8 mouse cellular contexts compared by ENCODE assay signal in genomic region chr2:30657674-30658479, GRCm38 (mm10).
DNase-seq lines count a peak whose midpoint lies in the region; ATAC-seq and TF ChIP-seq lines count a peak whose summit lies in the region.

No protein-coding gene starts in this region.

- H3K4me2 ChIP-seq in embryonic facial prominence, embryonic 14.5 days (ENCODE audit: low read depth, low read length): peak overlapping the region; percentile 94
- peak overlapping the region; percentile 75 for H3K4me2 ChIP-seq in limb, embryonic 12.5 days
- peak overlapping the region; percentile 52 for H3K4me2 ChIP-seq in midbrain, postnatal 0 days (ENCODE audit: low read depth, low read length, poor library complexity, severe bottlenecking)

- intact Hi-C loops in left cerebral cortex, postnatal 4 days (cut with DNase I): no loop called here

- no peak for TF ChIP-seq CTCF in midbrain, postnatal 0 days (IDR thresholded peaks at IDR 0.05)

- no peaks in the 10 kb centered on the region; the same call in 1 of the 2 replicates for H3K9me3 ChIP-seq in embryonic facial prominence, embryonic 14.5 days (ENCODE audit: control insufficient read depth, low read length)
- no peaks in the 10 kb centered on the region for H3K9me3 ChIP-seq in hindbrain, embryonic 10.5 days
- H3K9me3 ChIP-seq in limb, embryonic 12.5 days: no peaks in the 10 kb centered on the region
- H3K9me3 ChIP-seq in midbrain, postnatal 0 days (ENCODE audit: low read length): no peaks in the 10 kb centered on the region

- H3K27ac ChIP-seq in embryonic facial prominence, embryonic 14.5 days (replicated peaks; ENCODE audit: low read depth, low read length): peak overlapping the region; percentile 99
- H3K27ac ChIP-seq in hindbrain, embryonic 10.5 days: peak overlapping the region; percentile 96
- H3K27ac ChIP-seq in limb, embryonic 12.5 days: peak overlapping the region; percentile 99
- H3K27ac ChIP-seq in midbrain, postnatal 0 days (ENCODE audit: low read depth, low read length): peak overlapping the region; percentile 100

- ATAC-seq in embryonic facial prominence, embryonic 14.5 days (ENCODE audit: low read depth): peak; percentile 30
- peak; percentile 49 for ATAC-seq in limb, embryonic 12.5 days (ENCODE audit: insufficient number of reproducible peaks, insufficient read depth, low FRiP score, low TSS enrichment, low read depth)
- peak; percentile 33 for ATAC-seq in midbrain, postnatal 0 days (ENCODE audit: low FRiP score)

- peak overlapping the region; percentile 48 for H3K4me3 ChIP-seq in embryonic facial prominence, embryonic 14.5 days (ENCODE audit: low read depth, low read length)
- peak overlapping the region; percentile 52 for H3K4me3 ChIP-seq in hindbrain, embryonic 10.5 days
- H3K4me3 ChIP-seq in limb, embryonic 12.5 days (replicated peaks): peak overlapping the region; percentile 41
- peak overlapping the region; percentile 25; the same call in 1 of the 2 replicates for H3K4me3 ChIP-seq in midbrain, postnatal 0 days (ENCODE audit: low read depth, low read length)

- WGBS in embryonic facial prominence, embryonic 14.5 days: 2% methylated on average over 42 of the region's 42 CpGs
- under 1% methylated on average over 42 of the region's 42 CpGs for WGBS in hindbrain, embryonic 10.5 days
- under 1% methylated on average over 42 of the region's 42 CpGs for WGBS in limb, embryonic 12.5 days
- 2% methylated on average over 41 of the region's 42 CpGs for WGBS in midbrain, postnatal 0 days

- peaks cover 44% of the 10 kb centered on the region for H3K4me1 ChIP-seq in embryonic facial prominence, embryonic 14.5 days (ENCODE audit: control insufficient read depth, insufficient read depth, low read length)
- peaks cover 98% of the 10 kb centered on the region for H3K4me1 ChIP-seq in hindbrain, embryonic 10.5 days (replicated peaks)
- peaks cover 91% of the 10 kb centered on the region for H3K4me1 ChIP-seq in limb, embryonic 12.5 days (replicated peaks)
- peaks cover 55% of the 10 kb centered on the region for H3K4me1 ChIP-seq in midbrain, postnatal 0 days (ENCODE audit: insufficient read depth, low read length)

- H3K27me3 ChIP-seq in embryonic facial prominence, embryonic 14.5 days (replicated peaks; ENCODE audit: control insufficient read depth, insufficient read depth, low read length): no peaks in the 10 kb centered on the region
- 0 out of 2 replicates have a peak, but pooled peaks cover 2% of the 10 kb centered on the region for H3K27me3 ChIP-seq in hindbrain, embryonic 10.5 days (ENCODE audit: insufficient read depth, poor library complexity, severe bottlenecking)
- H3K27me3 ChIP-seq in limb, embryonic 12.5 days: no peaks in the 10 kb centered on the region
- no peaks in the 10 kb centered on the region for H3K27me3 ChIP-seq in midbrain, postnatal 0 days (ENCODE audit: insufficient read depth, low read length)

- peak overlapping the region; percentile 84 for H3K9ac ChIP-seq in embryonic facial prominence, embryonic 14.5 days (ENCODE audit: low read depth, low read length)
- H3K9ac ChIP-seq in limb, embryonic 12.5 days (replicated peaks): peak overlapping the region; percentile 66
- H3K9ac ChIP-seq in midbrain, postnatal 0 days (replicated peaks; ENCODE audit: low read length, poor library complexity, severe bottlenecking): peak overlapping the region; percentile 60

- peak; percentile 73 for DNase-seq in left cerebral cortex, postnatal 4 days
- DNase-seq in left cerebral cortex, adult 18-20 months (ENCODE audit: low spot score in 2 of 2): no peak
- peak; percentile 56 for DNase-seq in T-cell, adult 2 months (ENCODE audit: low spot score)
- DNase-seq in embryonic facial prominence, embryonic 14.5 days (ENCODE audit: low spot score): peak; percentile 78
- DNase-seq in hindbrain, embryonic 10.5 days (ENCODE audit: low spot score): peak; percentile 69
- DNase-seq in midbrain, postnatal 0 days (ENCODE audit: low spot score): peak; percentile 77
- peak; percentile 67 for DNase-seq in thymus, postnatal 25 days

- H3K36me3 ChIP-seq in embryonic facial prominence, embryonic 14.5 days (ENCODE audit: control insufficient read depth, insufficient read depth, low read length): no peaks in the 10 kb centered on the region
- no peaks in the 10 kb centered on the region for H3K36me3 ChIP-seq in hindbrain, embryonic 10.5 days
- H3K36me3 ChIP-seq in limb, embryonic 12.5 days: no peaks in the 10 kb centered on the region
- H3K36me3 ChIP-seq in midbrain, postnatal 0 days (ENCODE audit: insufficient read depth, low read length): no peaks in the 10 kb centered on the region

Comparison
In these comparisons a context has a peak if more than half of its experiments do, and no peak if none do; other contexts are left out.
1. DNase-seq: peak in left cerebral cortex, postnatal 4 days (single experiment), T-cell, adult 2 months (single experiment), embryonic facial prominence, embryonic 14.5 days (single experiment), hindbrain, embryonic 10.5 days (single experiment), midbrain, postnatal 0 days (single experiment) and thymus, postnatal 25 days (single experiment); none in left cerebral cortex, adult 18-20 months (0 of 2).
2. Peak in every context shown above with its lines, with median percentiles within 50 percentile points of each other: ATAC-seq, H3K27ac ChIP-seq, H3K4me2 ChIP-seq, H3K4me3 ChIP-seq and H3K9ac ChIP-seq.